Mouse (Mus musculus): ENCODE measurements around the gene Lce1d. TPM values are rescaled to one million over a fixed set of nuclear protein-coding genes. Genes with fewer than 3 reads are reported as not detected.

Gene Lce1d
- polyA plus RNA-seq (2015; fragmentation: Illumina TruSeq; extraction: RNeasy Lipid Tissue Mini Kit (QIAGEN cat#74804); ENCODE audit: low read depth, low replicate concordance): not detected

DNA sequence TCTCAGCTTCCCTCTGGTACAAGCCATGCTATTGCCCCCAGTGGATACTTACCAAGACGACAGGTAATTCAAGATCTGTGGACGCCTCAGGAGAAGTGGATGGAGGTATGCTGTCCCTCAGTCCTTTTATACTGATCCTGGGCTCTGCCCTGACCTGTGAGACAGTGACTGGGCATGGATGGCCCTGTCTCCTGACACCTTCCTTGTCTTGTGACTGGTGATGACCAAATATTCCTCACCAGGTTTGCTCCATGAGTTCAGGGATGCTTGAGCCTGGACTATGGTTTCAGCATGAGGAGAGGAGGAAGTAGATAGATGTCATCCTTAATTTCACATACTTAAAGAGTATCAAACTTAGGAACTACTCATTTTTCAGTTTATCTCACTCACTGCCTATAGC, at the start of gene Lce1d:
Lce1d (minus strand) TSS at position 101 of the 400 bp plus-strand sequence.

DNA sequence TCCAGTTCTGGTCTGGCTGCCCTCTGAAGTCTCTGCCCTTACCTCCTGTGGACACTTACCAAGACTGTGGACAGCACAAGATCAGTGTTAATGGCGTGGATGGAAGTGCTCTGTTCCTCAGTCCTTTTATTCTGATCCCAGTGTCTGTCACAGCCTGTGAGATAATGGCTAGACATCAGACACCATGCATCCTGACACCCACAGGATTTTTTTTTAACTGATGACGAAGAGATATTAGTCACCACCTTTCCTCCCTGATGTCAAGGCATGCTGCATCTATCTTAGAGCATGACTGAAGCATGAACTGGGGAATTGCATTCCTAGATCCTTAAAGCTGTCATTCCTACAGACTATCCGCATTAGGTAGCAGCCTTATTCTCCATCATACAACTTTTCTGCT, 33.2 kb upstream of the Lce1d start, which contains the start of gene Lce1f:
Lce1f (minus strand) TSS at position 101 of the 400 bp plus-strand sequence.

DNA sequence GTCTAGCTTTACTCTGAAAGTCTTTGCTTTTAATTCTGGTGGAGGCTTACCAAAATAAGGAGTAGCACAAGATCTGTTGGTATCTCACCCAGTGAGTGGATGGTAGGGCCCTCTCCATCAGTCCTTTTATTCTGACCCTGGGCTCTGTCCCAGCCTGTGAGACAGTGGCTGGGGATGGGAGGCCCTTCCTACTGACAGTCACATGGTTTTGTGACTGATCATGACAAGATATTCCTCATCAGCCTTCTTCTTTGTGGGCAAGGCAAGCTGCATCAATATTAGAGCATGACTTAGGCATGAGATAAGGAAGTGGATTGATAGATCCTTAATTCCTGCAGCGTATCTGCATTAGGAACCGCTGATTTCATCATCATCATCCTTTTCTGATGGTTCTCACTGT, 22.0 kb upstream of the Lce1d start, which contains the start of gene Lce1e:
Lce1e (minus strand) TSS at position 101 of the 400 bp plus-strand sequence.

DNA sequence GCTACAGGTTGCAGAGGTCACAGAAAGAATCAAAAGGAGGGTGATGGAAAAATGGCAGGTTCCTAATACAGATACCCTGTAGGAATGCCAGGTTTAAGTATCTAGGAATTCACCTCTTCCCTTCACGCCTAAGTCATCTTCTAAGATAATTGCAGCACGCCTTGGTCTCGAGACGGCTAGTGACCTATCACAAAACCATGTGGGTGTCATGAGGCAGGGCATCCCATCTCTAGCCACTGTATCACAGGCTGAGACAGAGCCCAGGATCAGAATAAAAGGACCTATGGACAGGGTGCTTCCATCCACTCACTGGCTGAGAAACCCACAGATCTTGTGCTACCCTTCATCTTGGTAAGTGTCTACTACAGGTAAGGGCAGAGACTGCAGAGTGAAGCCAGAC, 8.1 kb downstream of the Lce1d start, which contains the start of gene Lce1c:
Lce1c (plus strand) TSS at position 301 of the 400 bp plus-strand sequence.

DNA sequence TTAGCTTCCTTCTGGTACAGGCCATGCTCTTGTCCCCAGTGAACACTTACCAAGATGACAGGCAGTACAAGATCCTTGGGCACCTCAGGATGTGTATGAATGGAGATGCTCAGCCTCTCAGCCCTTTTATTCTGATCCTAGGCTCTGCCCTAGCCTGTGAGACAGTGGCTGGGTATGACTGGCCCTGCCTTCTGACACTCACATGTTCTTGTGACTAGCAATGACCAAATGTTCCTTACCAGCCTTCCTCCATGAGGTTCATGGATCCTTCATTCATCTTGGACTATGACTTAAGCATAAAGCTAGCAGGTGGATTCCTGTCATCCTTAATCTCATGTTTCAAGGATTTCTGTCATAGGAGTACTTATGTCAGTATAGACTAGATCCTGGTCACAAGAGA, 16.8 kb downstream of the Lce1d start, which contains the start of gene Lce1a2:
Lce1a2 (minus strand) TSS at position 101 of the 400 bp plus-strand sequence.

DNA sequence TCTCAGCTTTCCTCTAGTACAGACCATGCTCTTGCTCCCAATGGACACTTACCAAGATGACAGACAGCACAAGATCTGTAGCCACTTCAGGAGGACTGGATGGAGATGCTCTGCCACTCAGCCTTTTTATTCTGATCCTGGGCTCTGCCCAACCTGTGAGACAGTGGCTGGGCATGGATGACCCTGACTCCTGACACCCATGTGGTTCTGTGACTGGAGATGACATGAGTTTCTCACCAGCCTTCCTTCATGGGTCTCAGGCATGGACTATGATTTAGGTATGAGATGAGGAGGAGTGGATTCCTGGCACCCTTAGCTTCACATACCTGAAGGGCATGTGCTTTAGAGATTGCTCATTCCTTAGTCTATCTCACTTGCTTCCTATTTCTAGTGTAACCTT, 30.2 kb downstream of the Lce1d start, which contains the start of gene Lce1b:
Lce1b (minus strand) TSS at position 101 of the 400 bp plus-strand sequence.

DNA sequence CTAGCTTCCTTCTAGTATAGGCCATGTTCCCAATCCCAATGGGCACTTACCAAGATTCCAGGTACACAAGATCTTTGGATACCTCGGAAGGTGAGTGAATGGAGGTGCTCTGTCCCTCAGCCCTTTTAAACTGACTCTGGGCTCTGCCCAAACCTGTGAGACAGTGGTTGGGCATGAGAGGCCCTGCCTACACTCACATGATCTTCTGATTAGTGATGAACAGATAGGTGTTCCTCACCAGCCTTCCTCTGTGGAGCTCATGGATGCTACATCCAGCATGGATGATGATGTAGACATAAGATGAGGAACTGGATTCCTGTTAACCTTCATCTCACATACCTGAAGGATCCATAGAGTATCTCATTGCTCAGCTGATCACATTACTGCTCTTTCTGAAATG, 38.8 kb downstream of the Lce1d start, which contains the start of gene Lce1a1:
Lce1a1 (minus strand) TSS at position 101 of the 400 bp plus-strand sequence.

Other genes starting within 250 kb of the Lce1d start
- not detected for gene Sprr1b, start 248.4 kb downstream of the Lce1d start, polyA plus RNA-seq (2015; fragmentation: Illumina TruSeq; extraction: RNeasy Lipid Tissue Mini Kit (QIAGEN cat#74804); ENCODE audit: low read depth, low replicate concordance)
- gene Sprr3, start 228.5 kb downstream of the Lce1d start, polyA plus RNA-seq (2015; fragmentation: Illumina TruSeq; extraction: RNeasy Lipid Tissue Mini Kit (QIAGEN cat#74804); ENCODE audit: low read depth, low replicate concordance): not detected
- gene Sprr1a, start 201.3 kb downstream of the Lce1d start, polyA plus RNA-seq (2015; fragmentation: Illumina TruSeq; extraction: RNeasy Lipid Tissue Mini Kit (QIAGEN cat#74804); ENCODE audit: low read depth, low replicate concordance): not detected
- not detected for gene Sprr4, start 186.7 kb downstream of the Lce1d start, polyA plus RNA-seq (2015; fragmentation: Illumina TruSeq; extraction: RNeasy Lipid Tissue Mini Kit (QIAGEN cat#74804); ENCODE audit: low read depth, low replicate concordance)
- gene 2310046K23Rik, start 152.7 kb downstream of the Lce1d start, polyA plus RNA-seq (2015; fragmentation: Illumina TruSeq; extraction: RNeasy Lipid Tissue Mini Kit (QIAGEN cat#74804); ENCODE audit: low read depth, low replicate concordance): not detected
- gene Ivl, start 113.5 kb downstream of the Lce1d start, polyA plus RNA-seq (2015; fragmentation: Illumina TruSeq; extraction: RNeasy Lipid Tissue Mini Kit (QIAGEN cat#74804); ENCODE audit: low read depth, low replicate concordance): not detected
- gene Smcp, start 98.2 kb downstream of the Lce1d start, polyA plus RNA-seq (2015; fragmentation: Illumina TruSeq; extraction: RNeasy Lipid Tissue Mini Kit (QIAGEN cat#74804); ENCODE audit: low read depth, low replicate concordance): not detected
- gene 2210017I01Rik, start 79.7 kb downstream of the Lce1d start, polyA plus RNA-seq (2015; fragmentation: Illumina TruSeq; extraction: RNeasy Lipid Tissue Mini Kit (QIAGEN cat#74804); ENCODE audit: low read depth, low replicate concordance): not detected
- gene Lce6a, start 65.5 kb downstream of the Lce1d start, polyA plus RNA-seq (2015; fragmentation: Illumina TruSeq; extraction: RNeasy Lipid Tissue Mini Kit (QIAGEN cat#74804); ENCODE audit: low read depth, low replicate concordance): not detected
- not detected for gene Lce1a1, start 38.9 kb downstream of the Lce1d start, polyA plus RNA-seq (2015; fragmentation: Illumina TruSeq; extraction: RNeasy Lipid Tissue Mini Kit (QIAGEN cat#74804); ENCODE audit: low read depth, low replicate concordance)
- not detected for gene Lce1b, start 30.3 kb downstream of the Lce1d start, polyA plus RNA-seq (2015; fragmentation: Illumina TruSeq; extraction: RNeasy Lipid Tissue Mini Kit (QIAGEN cat#74804); ENCODE audit: low read depth, low replicate concordance)
- gene Lce1a2, start 16.9 kb downstream of the Lce1d start, polyA plus RNA-seq (2015; fragmentation: Illumina TruSeq; extraction: RNeasy Lipid Tissue Mini Kit (QIAGEN cat#74804); ENCODE audit: low read depth, low replicate concordance): not detected
- gene Lce1c, start 8.0 kb downstream of the Lce1d start, polyA plus RNA-seq (2015; fragmentation: Illumina TruSeq; extraction: RNeasy Lipid Tissue Mini Kit (QIAGEN cat#74804); ENCODE audit: low read depth, low replicate concordance): not detected
- gene Lce1e, start 21.9 kb upstream of the Lce1d start, polyA plus RNA-seq (2015; fragmentation: Illumina TruSeq; extraction: RNeasy Lipid Tissue Mini Kit (QIAGEN cat#74804); ENCODE audit: low read depth, low replicate concordance): not detected
- not detected for gene Lce1f, start 33.1 kb upstream of the Lce1d start, polyA plus RNA-seq (2015; fragmentation: Illumina TruSeq; extraction: RNeasy Lipid Tissue Mini Kit (QIAGEN cat#74804); ENCODE audit: low read depth, low replicate concordance)
- not detected for gene Gm38119, start 51.9 kb upstream of the Lce1d start, polyA plus RNA-seq (2015; fragmentation: Illumina TruSeq; extraction: RNeasy Lipid Tissue Mini Kit (QIAGEN cat#74804); ENCODE audit: low read depth, low replicate concordance)
- gene Lce1g, start 65.1 kb upstream of the Lce1d start, polyA plus RNA-seq (2015; fragmentation: Illumina TruSeq; extraction: RNeasy Lipid Tissue Mini Kit (QIAGEN cat#74804); ENCODE audit: low read depth, low replicate concordance): not detected
- not detected for gene Lce1h, start 77.9 kb upstream of the Lce1d start, polyA plus RNA-seq (2015; fragmentation: Illumina TruSeq; extraction: RNeasy Lipid Tissue Mini Kit (QIAGEN cat#74804); ENCODE audit: low read depth, low replicate concordance)
- not detected for gene Lce1i, start 91.7 kb upstream of the Lce1d start, polyA plus RNA-seq (2015; fragmentation: Illumina TruSeq; extraction: RNeasy Lipid Tissue Mini Kit (QIAGEN cat#74804); ENCODE audit: low read depth, low replicate concordance)
- gene Lce1j, start 103.3 kb upstream of the Lce1d start, polyA plus RNA-seq (2015; fragmentation: Illumina TruSeq; extraction: RNeasy Lipid Tissue Mini Kit (QIAGEN cat#74804); ENCODE audit: low read depth, low replicate concordance): not detected
- gene Lce1k, start 120.7 kb upstream of the Lce1d start, polyA plus RNA-seq (2015; fragmentation: Illumina TruSeq; extraction: RNeasy Lipid Tissue Mini Kit (QIAGEN cat#74804); ENCODE audit: low read depth, low replicate concordance): not detected
- gene Kprp, start 140.0 kb upstream of the Lce1d start, polyA plus RNA-seq (2015; fragmentation: Illumina TruSeq; extraction: RNeasy Lipid Tissue Mini Kit (QIAGEN cat#74804); ENCODE audit: low read depth, low replicate concordance): not detected
- gene Lce1l, start 164.1 kb upstream of the Lce1d start, polyA plus RNA-seq (2015; fragmentation: Illumina TruSeq; extraction: RNeasy Lipid Tissue Mini Kit (QIAGEN cat#74804); ENCODE audit: low read depth, low replicate concordance): not detected
- gene 2310050C09Rik, start 183.0 kb upstream of the Lce1d start, polyA plus RNA-seq (2015; fragmentation: Illumina TruSeq; extraction: RNeasy Lipid Tissue Mini Kit (QIAGEN cat#74804); ENCODE audit: low read depth, low replicate concordance): not detected
- gene Lce3a, start 239.0 kb upstream of the Lce1d start, polyA plus RNA-seq (2015; fragmentation: Illumina TruSeq; extraction: RNeasy Lipid Tissue Mini Kit (QIAGEN cat#74804); ENCODE audit: low read depth, low replicate concordance): not detected
- not detected for gene Lce3b, start 245.8 kb upstream of the Lce1d start, polyA plus RNA-seq (2015; fragmentation: Illumina TruSeq; extraction: RNeasy Lipid Tissue Mini Kit (QIAGEN cat#74804); ENCODE audit: low read depth, low replicate concordance)